Mouse (Mus musculus) CH12.LX (cell line): ENCODE measurements at regions not wholly inside any gene's neighbourhood (a gene's known extent, or its start where the extent isn't known, plus 50 kb on each side); places are given as distances from the start of the nearest gene placed in this dataset.

Experiments used
- CHD2 ChIP-seq: IDR thresholded peaks from 2 replicates; pipeline ENCODE4 v1.6.1; 2011; ENCODE audit warnings: low read length, improper control_type of control experiment
- CTCF ChIP-seq, 2 experiments: IDR thresholded peaks in 1 of 2; conservative IDR thresholded peaks in 1 of 2; 2 replicates each; pipeline ENCODE4 v1.5.1; 2011 to 2012; ENCODE audit warnings: low read depth in 2 of 2, low read length in 2 of 2, improper control_type of control experiment in 1 of 2, inconsistent platforms in 1 of 2, mild to moderate bottlenecking in 1 of 2, moderate library complexity in 1 of 2
- E2F4 ChIP-seq: IDR thresholded peaks from 2 replicates; pipeline ENCODE4 v1.6.1; 2011; ENCODE audit warnings: low read depth, low read length, improper control_type of control experiment; ENCODE audit not compliant: insufficient replicate concordance
- MAFK ChIP-seq: IDR thresholded peaks from 2 replicates; pipeline ENCODE4 v1.6.1; 2011; ENCODE audit warnings: low read length, improper control_type of control experiment; ENCODE audit not compliant: insufficient replicate concordance
- MXI1 ChIP-seq: IDR thresholded peaks from 2 replicates; pipeline ENCODE4 v1.6.1; 2011; ENCODE audit warnings: mild to moderate bottlenecking, low read depth, low read length, improper control_type of control experiment
- POLR2A ChIP-seq: IDR thresholded peaks from 2 replicates; pipeline ENCODE4 v1.6.1; 2011; ENCODE audit warnings: low read depth, mild to moderate bottlenecking, improper control_type of control experiment, low read length
- POLR2AphosphoS2 ChIP-seq: IDR thresholded peaks from 2 replicates; pipeline ENCODE4 v1.6.1; 2011; ENCODE audit warnings: low read depth, low read length, improper control_type of control experiment
- ZMIZ1 ChIP-seq: IDR thresholded peaks from 2 replicates; pipeline ENCODE4 v1.6.1; 2012; ENCODE audit warnings: low read depth, mild to moderate bottlenecking, inconsistent platforms, low read length, improper control_type of control experiment

- TF ChIP-seq POLR2A, result no peak
- no peak for TF ChIP-seq CTCF (conservative IDR thresholded peaks at IDR 0.05 in 1 of 2, IDR thresholded peaks at IDR 0.05 in 1 of 2; ENCODE audit: low read depth in 2 of 2, low read length in 2 of 2)
- TF ChIP-seq MXI1, result no peak
- TF ChIP-seq ZMIZ1, result no peak
- no peak for TF ChIP-seq MAFK
- no peak for TF ChIP-seq E2F4
- no peak for TF ChIP-seq POLR2AphosphoS2
- no peak for TF ChIP-seq CHD2
These were observed 74.0 kb upstream of the Bmp2k start for GRCm38 (mm10) chr5:96923526-96923925.
